Mouse (Mus musculus) heart, postnatal 10 days (tissue): ENCODE results near the gene Lemd2. TPM values are rescaled to one million over a fixed set of nuclear protein-coding genes. Genes with fewer than 3 reads are reported as not detected.

Source experiments
- DNase-seq, 2 experiments: peaks; one replicate each; pipeline ENCODE4 v3.0.0; 2021
- intact Hi-C: fragments of 180-260 bp; cut with DNase I; formaldehyde crosslinking; loops from one replicate; pipeline ENCODE4 v1.15.1; 2025
- total RNA-seq, 2 experiments: library from RNA; stranded (reverse); gene quantifications; 2 replicates each; pipeline ENCODE4 v1.2.3; 2021

The Lemd2 gene
- total RNA-seq, 2 experiments from 2014 or later: 32.3 to 32.6 TPM

- intact Hi-C loops: loop anchor here (5.0 kb wide), 1 partner anchor 330 kb away; the partner anchor contains the start of gene Grm4
- no peak for DNase-seq
Measured at GRCm38 (mm10) chr17:27191804-27192203, 12.5 kb downstream of the Lemd2 start.

- no peak for DNase-seq
- intact Hi-C loops: loop anchor here (5.0 kb wide), 1 partner anchor 331 kb away; the partner anchor contains the start of gene Grm4
Measured at GRCm38 (mm10) chr17:27191189-27191588, 13.1 kb downstream of the Lemd2 start.

- peak; percentile 55 to 67 for DNase-seq
- intact Hi-C loops: loop anchor here (5.0 kb wide), 1 partner anchor 333 kb away; the partner anchor contains the start of gene Grm4
Measured at GRCm38 (mm10) chr17:27189640-27190216, 14.5 kb downstream of the Lemd2 start.

GRCm38 (mm10) chr17:27188883-27189282 lies 15.4 kb downstream of the Lemd2 start:
- DNase-seq: no peak
- intact Hi-C loops: no loop called here

- DNase-seq: no peak
- intact Hi-C loops: no loop called here
Measured at GRCm38 (mm10) chr17:27187059-27187458, 17.2 kb downstream of the Lemd2 start.

GRCm38 (mm10) chr17:27186068-27186467 lies 18.2 kb downstream of the Lemd2 start:
- no peak for DNase-seq
- intact Hi-C loops: no loop called here

GRCm38 (mm10) chr17:27183667-27184292 lies 20.5 kb downstream of the Lemd2 start:
- no peak for DNase-seq
- intact Hi-C loops: loop anchor here (5.0 kb wide), 1 partner anchor 151 kb away; no protein-coding TSS in a partner anchor

GRCm38 (mm10) chr17:27182401-27182800 lies 21.9 kb downstream of the Lemd2 start:
- intact Hi-C loops: loop anchor here (5.0 kb wide), 1 partner anchor 150 kb away; no protein-coding TSS in a partner anchor

GRCm38 (mm10) chr17:27181666-27182065 lies 22.6 kb downstream of the Lemd2 start:
- peak; percentile 67 to 69 for DNase-seq
- intact Hi-C loops: loop anchor here (2.0 to 5.0 kb wide), 3 partner anchors 15 to 149 kb away; partner anchors contain the start of gene Ip6k3

More at GRCm38 (mm10) chr17:27182401-27182800, 21.9 kb downstream of the Lemd2 start:
- DNase-seq: no peak

- DNase-seq: no peak
- intact Hi-C loops: loop anchor here (2.0 to 5.0 kb wide), 3 partner anchors 13 to 147 kb away; partner anchors contain the start of gene Ip6k3
Measured at GRCm38 (mm10) chr17:27179681-27180280, 24.5 kb downstream of the Lemd2 start.

GRCm38 (mm10) chr17:27178427-27179177 lies 25.7 kb downstream of the Lemd2 start:
- no peak for DNase-seq
- intact Hi-C loops: no loop called here

- intact Hi-C loops: no loop called here
- no peak for DNase-seq
Measured at GRCm38 (mm10) chr17:27178019-27178418, 26.2 kb downstream of the Lemd2 start.

GRCm38 (mm10) chr17:27176754-27177153 lies 27.5 kb downstream of the Lemd2 start:
- intact Hi-C loops: no loop called here
- DNase-seq: no peak

- intact Hi-C loops: no loop called here
- DNase-seq: no peak
Measured at GRCm38 (mm10) chr17:27176287-27176686, 28.0 kb downstream of the Lemd2 start.

GRCm38 (mm10) chr17:27175196-27175874 lies 28.9 kb downstream of the Lemd2 start:
- intact Hi-C loops: no loop called here
- no peak for DNase-seq

- no peak for DNase-seq
- intact Hi-C loops: no loop called here
Measured at GRCm38 (mm10) chr17:27173715-27174114, 30.6 kb downstream of the Lemd2 start.

- no peak for DNase-seq
- intact Hi-C loops: no loop called here
Measured at GRCm38 (mm10) chr17:27172459-27172858, 31.8 kb downstream of the Lemd2 start.

- intact Hi-C loops: no loop called here
- no peak for DNase-seq
Measured at GRCm38 (mm10) chr17:27171121-27171520, 33.1 kb downstream of the Lemd2 start.

- intact Hi-C loops: no loop called here
- DNase-seq: no peak
Measured at GRCm38 (mm10) chr17:27169952-27170695, 34.1 kb downstream of the Lemd2 start.

GRCm38 (mm10) chr17:27168569-27168968 lies 35.7 kb downstream of the Lemd2 start:
- no peak for DNase-seq

More at GRCm38 (mm10) chr17:27168569-27168968, 35.7 kb downstream of the Lemd2 start:
- intact Hi-C loops: no loop called here
